Mouse (Mus musculus) layer of hippocampus, postnatal 14 days (tissue): ENCODE data around the gene Diras1. TPM values are rescaled to one million over a fixed set of nuclear protein-coding genes. Genes with fewer than 3 reads are reported as not detected.

Experiments used
- DNase-seq, 2 experiments: peaks; one replicate each; pipeline ENCODE4 v3.0.0; 2021 to 2022; ENCODE audit warnings: low spot score in 2 of 2, mixed read lengths in 1 of 2
- total RNA-seq, 2 experiments: library from RNA; stranded (reverse); gene quantifications; 2 replicates each; pipeline ENCODE4 v1.2.3; 2021

Gene Diras1
- total RNA-seq, 2 experiments from 2014 or later = 100 to 105 TPM

- DNase-seq = no peak
Measured at GRCm38 (mm10) chr10:80973722-80974121, 51.7 kb downstream of the Diras1 start.

GRCm38 (mm10) chr10:80972071-80972987 is 53.1 kb downstream of the Diras1 start:
- no peak for DNase-seq

- no peak for DNase-seq
Measured at GRCm38 (mm10) chr10:80971533-80971932, 53.9 kb downstream of the Diras1 start.

GRCm38 (mm10) chr10:80970159-80970558 is 55.3 kb downstream of the Diras1 start:
- DNase-seq = no peak

Other genes with a start within 250 kb of the Diras1 start
- gene Sf3a2, start 227.5 kb downstream of the Diras1 start, total RNA-seq = 10 to 100 TPM; 41.0 to 45.9 TPM
- 10 to 100 TPM; 57.1 to 57.8 TPM for gene Plekhj1, start 227.0 kb downstream of the Diras1 start, total RNA-seq
- 1 to 10 TPM; 2.4 to 2.9 TPM for gene Amh, start 220.4 kb downstream of the Diras1 start, total RNA-seq
- gene Jsrp1, start 212.2 kb downstream of the Diras1 start, total RNA-seq = 1 to 10 TPM; 2.1 to 2.6 TPM
- gene Oaz1, start 199.0 kb downstream of the Diras1 start, total RNA-seq = 100 to 1,000 TPM; 429 to 450 TPM
- 10 to 100 TPM; 32.6 to 35.5 TPM for gene Lingo3, start 181.6 kb downstream of the Diras1 start, total RNA-seq
- gene Lsm7, start 170.5 kb downstream of the Diras1 start, total RNA-seq = 10 to 100 TPM; 47.7 to 50.5 TPM
- gene Sppl2b, start 170.4 kb downstream of the Diras1 start, total RNA-seq = 10 to 100 TPM; 71.2 to 71.4 TPM
- gene Tmprss9, start 153.8 kb downstream of the Diras1 start, total RNA-seq = under 1 TPM; 0.38 to 0.44 TPM
- gene Timm13, start 124.7 kb downstream of the Diras1 start, total RNA-seq = 100 to 1,000 TPM; 161 to 172 TPM
- gene Lmnb2, start 107.4 kb downstream of the Diras1 start, total RNA-seq = 10 to 100 TPM; 18.2 to 21.5 TPM
- 10 to 100 TPM; 14.0 to 17.6 TPM for gene Gadd45b, start 95.6 kb downstream of the Diras1 start, total RNA-seq
- gene Gng7, start 10.7 kb downstream of the Diras1 start, total RNA-seq = 100 to 1,000 TPM; 170 to 173 TPM
- gene Slc39a3, start 11.8 kb upstream of the Diras1 start, total RNA-seq = 10 to 100 TPM; 63.9 to 70.2 TPM
- 100 to 1,000 TPM; 169 to 174 TPM for gene Sgta, start 34.5 kb upstream of the Diras1 start, total RNA-seq
- 10 to 100 TPM; 52.6 TPM for gene Thop1, start 44.4 kb upstream of the Diras1 start, total RNA-seq
- under 1 TPM; 0.17 to 0.46 TPM for gene Creb3l3, start 73.2 kb upstream of the Diras1 start, total RNA-seq
- gene Map2k2, start 80.3 kb upstream of the Diras1 start, total RNA-seq = 100 to 1,000 TPM; 132 to 134 TPM
- gene Zbtb7a, start 109.6 kb upstream of the Diras1 start, total RNA-seq = 10 to 100 TPM; 61.6 to 63.6 TPM
- 10 to 100 TPM; 25.9 to 28.1 TPM for gene Pias4, start 142.3 kb upstream of the Diras1 start, total RNA-seq
- gene Eef2, start 151.0 kb upstream of the Diras1 start, total RNA-seq = 1,000 to 10,000 TPM; 1,016 to 1,032 TPM
- gene Dapk3, start 157.3 kb upstream of the Diras1 start, total RNA-seq = 10 to 100 TPM; 59.7 to 60.4 TPM
- gene 4930442H23Rik, start 158.2 kb upstream of the Diras1 start, total RNA-seq = not detected
- under 1 TPM in 1 of 2 experiments, not detected in 1; 0.26 TPM for gene Nmrk2, start 176.4 kb upstream of the Diras1 start, total RNA-seq
- 100 to 1,000 TPM; 149 to 157 TPM for gene Atcay, start 205.2 kb upstream of the Diras1 start, total RNA-seq
- 10 to 100 TPM; 58.8 to 63.0 TPM for gene Zfr2, start 207.5 kb upstream of the Diras1 start, total RNA-seq
- 100 to 1,000 TPM; 246 to 268 TPM for gene Matk, start 227.3 kb upstream of the Diras1 start, total RNA-seq
- gene Mrpl54, start 241.3 kb upstream of the Diras1 start, total RNA-seq = 10 to 100 TPM; 36.5 to 50.4 TPM
- gene Apba3, start 241.3 kb upstream of the Diras1 start, total RNA-seq = 10 to 100 TPM; 39.9 to 41.8 TPM